Mouse (Mus musculus) ES-Bruce4 (cell line): ENCODE measurements around the gene Cryba4. TPM values are rescaled to one million over a fixed set of nuclear protein-coding genes. Genes with fewer than 3 reads are reported as not detected.

ENCODE experiments used
- H3K27ac ChIP-seq: 2 replicates; pipeline ENCODE4 v1.5.1; 2012; ENCODE audit warnings: low read length, inconsistent platforms; ENCODE audit not compliant: insufficient read depth
- H3K27me3 ChIP-seq: 2 replicates; pipeline ENCODE4 v1.6.1; 2012; ENCODE audit warnings: mild to moderate bottlenecking, low read length, inconsistent platforms; ENCODE audit not compliant: control insufficient read depth, poor library complexity, insufficient read depth, severe bottlenecking
- H3K36me3 ChIP-seq: 2 replicates; pipeline ENCODE4 v1.6.1; 2012; ENCODE audit warnings: inconsistent platforms, mild to moderate bottlenecking, low read length, moderate library complexity; ENCODE audit not compliant: control insufficient read depth, poor library complexity, insufficient read depth, severe bottlenecking
- H3K4me1 ChIP-seq: one replicate; pipeline ENCODE4 v1.8.1; 2011; ENCODE audit warnings: low read length; ENCODE audit not compliant: control insufficient read depth, insufficient read depth
- H3K4me3 ChIP-seq: 2 replicates; pipeline ENCODE4 v1.5.1; 2011; ENCODE audit warnings: low read depth, mild to moderate bottlenecking, low read length
- H3K9ac ChIP-seq: 2 replicates; pipeline ENCODE4 v1.6.1; 2012; ENCODE audit warnings: low read depth, mild to moderate bottlenecking, inconsistent platforms; ENCODE audit not compliant: poor library complexity, severe bottlenecking
- H3K9me3 ChIP-seq: replicated peaks from 2 replicates; pipeline ENCODE4 v1.6.1; 2012; ENCODE audit warnings: mild to moderate bottlenecking, low read length, inconsistent platforms; ENCODE audit not compliant: control insufficient read depth, poor library complexity, insufficient read depth, severe bottlenecking
- CTCF ChIP-seq: IDR thresholded peaks from one replicate; pipeline ENCODE4 v1.8.1; 2011; ENCODE audit warnings: low read depth, low read length
- EP300 ChIP-seq: IDR thresholded peaks from 2 replicates; pipeline ENCODE4 v1.6.1; 2011; ENCODE audit warnings: low read depth, low read length; ENCODE audit not compliant: insufficient read depth
- POLR2A ChIP-seq: IDR thresholded peaks from one replicate; pipeline ENCODE4 v1.8.1; 2011; ENCODE audit warnings: low read length; ENCODE audit not compliant: insufficient read depth
- polyA plus RNA-seq: library from polyadenylated mRNA; stranded (reverse); fragments of >200 nt; gene quantifications from 2 replicates; pipeline ENCODE4 v1.2.4, GENCODE M21; 2011; ENCODE audit warnings: low read depth; ENCODE audit not compliant: missing spikeins, insufficient read depth, insufficient read length

The Cryba4 gene
- polyA plus RNA-seq, 1 experiment, result not detected

GRCm38 (mm10) chr5:112283543-112284202 is 31.4 kb upstream of the Cryba4 start:
- Histone ChIP-seq H3K27ac (peak overlapping the region; percentile 44), H3K9me3 (no peaks in the 10 kb centered on the region), H3K27me3 (no peaks in the 10 kb centered on the region), H3K4me1 (peaks cover 27% of the 10 kb centered on the region), H3K4me3 (no peak overlapping the region), H3K9ac (no peak overlapping the region), H3K36me3 (no peaks in the 10 kb centered on the region)
- TF ChIP-seq CTCF (no peak), POLR2A (no peak), EP300 (no peak)

GRCm38 (mm10) chr5:112282780-112283482 is 30.6 kb upstream of the Cryba4 start:
- no peak for TF ChIP-seq CTCF
- no peak for TF ChIP-seq POLR2A
- Histone ChIP-seq H3K27me3 (no peaks in the 10 kb centered on the region), H3K4me1 (peaks cover 28% of the 10 kb centered on the region), H3K9me3 (no peaks in the 10 kb centered on the region), H3K9ac (no peak overlapping the region), H3K27ac (0 out of 2 replicates have a peak overlapping the region, but pooled peaks have one; percentile 44), H3K4me3 (no peak overlapping the region), H3K36me3 (no peaks in the 10 kb centered on the region)

GRCm38 (mm10) chr5:112282123-112282779 is 29.9 kb upstream of the Cryba4 start:
- Histone ChIP-seq H3K4me3 (no peak overlapping the region), H3K9me3 (no peaks in the 10 kb centered on the region), H3K9ac (no peak overlapping the region), H3K27me3 (no peaks in the 10 kb centered on the region), H3K27ac (no peak overlapping the region), H3K36me3 (no peaks in the 10 kb centered on the region), H3K4me1 (peaks cover 26% of the 10 kb centered on the region)
- TF ChIP-seq CTCF (no peak), POLR2A (no peak), EP300 (no peak)

- H3K27me3 ChIP-seq, result no peaks in the 10 kb centered on the region
- no peak overlapping the region for H3K4me3 ChIP-seq
- H3K9me3 ChIP-seq, result no peaks in the 10 kb centered on the region
- H3K36me3 ChIP-seq, result no peaks in the 10 kb centered on the region
- no peak for TF ChIP-seq EP300
- no peak for TF ChIP-seq CTCF
- no peak for TF ChIP-seq POLR2A
- H3K4me1 ChIP-seq, result peaks cover 26% of the 10 kb centered on the region
- H3K27ac ChIP-seq, result no peak overlapping the region
- no peak overlapping the region for H3K9ac ChIP-seq
These were observed 29.4 kb upstream of the Cryba4 start for GRCm38 (mm10) chr5:112281676-112282075.

GRCm38 (mm10) chr5:112280863-112281660 is 28.7 kb upstream of the Cryba4 start:
- no peak overlapping the region for H3K4me3 ChIP-seq
- H3K36me3 ChIP-seq, result no peaks in the 10 kb centered on the region
- H3K9me3 ChIP-seq, result no peaks in the 10 kb centered on the region
- 0 out of 2 replicates have a peak overlapping the region, but pooled peaks have one; percentile 1 for H3K27ac ChIP-seq
- H3K9ac ChIP-seq, result no peak overlapping the region
- TF ChIP-seq POLR2A (no peak), EP300 (no peak), CTCF (no peak)
- H3K4me1 ChIP-seq, result peaks cover 22% of the 10 kb centered on the region
- H3K27me3 ChIP-seq, result no peaks in the 10 kb centered on the region
